Mouse (Mus musculus) cerebellum, adult 2 months (tissue): ENCODE data around the gene Gm8138. TPM values are rescaled to one million over a fixed set of nuclear protein-coding genes. Genes with fewer than 3 reads are reported as not detected.
"Not testable (repeated sequence)": the region's sequence is repeated elsewhere in the genome, so short reads cannot be mapped to it uniquely, and the experiment has no call there.

Source experiments
- DNase-seq, 2 experiments: peaks; one replicate each; pipeline ENCODE4 v3.0.0; 2021
- H3K27ac ChIP-seq: fragments of 200-500 bp; 2 replicates; pipeline ENCODE4 v1.5.1; 2012; ENCODE audit warnings: low read length, control low read depth, inconsistent platforms; ENCODE audit not compliant: insufficient read depth
- H3K27me3 ChIP-seq: fragments of 200-500 bp; 2 replicates; pipeline ENCODE4 v1.6.1; 2012; ENCODE audit warnings: inconsistent platforms, mild to moderate bottlenecking, low read length, moderate library complexity; ENCODE audit not compliant: control insufficient read depth, insufficient read depth
- H3K4me1 ChIP-seq: fragments of 200-500 bp; 2 replicates; pipeline ENCODE4 v1.6.1; 2011; ENCODE audit warnings: low read length; ENCODE audit not compliant: control insufficient read depth, insufficient read depth
- H3K4me3 ChIP-seq: fragments of 200-500 bp; replicated peaks from 2 replicates; pipeline ENCODE3; 2011; ENCODE audit warnings: mild to moderate bottlenecking, low read depth, low read length, control low read depth; ENCODE audit not compliant: insufficient read depth
- WGBS: fragments of 180-500 bp; shearing (Covaris S2); methylation state at CpG from one replicate; pipeline ENCODE4 v1.1.7; 2018; 5-methylcytosine and 5-hydroxymethylcytosine counted together
- polyA plus RNA-seq: library from polyadenylated mRNA; depleted of rRNA; stranded (reverse); fragments of >200 nt; gene quantifications from 2 replicates; pipeline ENCODE4 v1.2.3, GENCODE M21; 2012; rRNA removed

Gm8138 gene
- polyA plus RNA-seq = not detected in 2 replicates

DNA sequence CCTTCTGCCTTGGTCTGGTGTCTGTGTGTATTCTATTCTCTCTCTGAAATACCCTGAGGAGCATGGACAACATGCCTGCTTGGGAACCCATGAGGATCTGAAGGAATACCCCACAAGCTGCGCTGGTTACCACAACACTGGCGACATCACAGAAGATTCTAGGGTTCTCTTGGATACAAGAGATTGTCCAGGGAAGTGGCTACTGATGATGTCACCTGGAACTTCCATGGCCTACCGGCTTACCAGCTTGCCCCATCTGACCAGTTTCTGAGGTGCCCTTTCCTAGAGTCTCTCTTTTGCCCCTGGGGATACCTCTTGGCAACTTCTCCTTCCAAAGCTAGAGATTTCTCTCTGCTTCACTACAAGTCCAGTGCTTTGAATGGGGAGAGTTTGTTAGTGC lies at the start of gene Gm8138:
Gm8138 (minus strand) TSS at position 101 of the 400 bp plus-strand sequence.
- no CpG with 5 or more reads among the region's 3 CpGs for WGBS
- not testable (repeated sequence) for H3K4me1 ChIP-seq, H3K27ac ChIP-seq, H3K4me3 ChIP-seq, DNase-seq, H3K27me3 ChIP-seq

DNA sequence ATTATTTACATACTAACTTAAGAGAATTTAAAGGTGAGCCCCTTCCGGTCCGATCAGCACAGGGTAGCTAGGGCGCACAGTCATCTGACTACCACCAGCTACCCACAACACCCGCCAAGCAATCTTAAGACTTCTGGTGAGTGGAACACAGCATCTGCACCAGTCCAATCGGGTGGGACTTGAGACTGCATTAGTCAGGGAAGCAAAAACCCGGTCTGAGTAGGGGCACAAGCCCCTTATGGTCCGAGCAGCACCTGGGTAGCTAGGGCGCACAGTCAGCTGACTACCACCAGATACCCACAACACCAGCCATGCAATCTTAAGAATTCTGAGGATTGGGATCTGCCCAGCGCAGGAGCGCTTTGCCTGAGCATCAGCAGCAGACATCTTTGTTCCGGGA lies 54.4 kb downstream of the Gm8138 start:
- not testable (repeated sequence) for H3K27ac ChIP-seq, H3K4me3 ChIP-seq, H3K27me3 ChIP-seq, H3K4me1 ChIP-seq
- WGBS = 85% methylated on average over 11 of the region's 11 CpGs
- DNase-seq = peak; percentile 2 to 5

Other genes starting within 250 kb of the Gm8138 start
- 0.43 and 0.57 TPM in 2 replicates for gene Gm7233, start 236.5 kb downstream of the Gm8138 start, polyA plus RNA-seq
- not detected in 2 replicates for gene Gm8122, start 181.0 kb downstream of the Gm8138 start, polyA plus RNA-seq
- not detected in 2 replicates for gene Gm8126, start 157.7 kb downstream of the Gm8138 start, polyA plus RNA-seq
- 0.36 and 0.43 TPM in 2 replicates for gene Gm9732, start 141.3 kb downstream of the Gm8138 start, polyA plus RNA-seq
- not detected in 2 replicates for gene Gm8127, start 122.5 kb downstream of the Gm8138 start, polyA plus RNA-seq
- gene 1700001F09Rik, start 68.5 kb downstream of the Gm8138 start, polyA plus RNA-seq = not detected in 2 replicates
- not detected in 2 replicates for gene Gm5799, start 127.2 kb upstream of the Gm8138 start, polyA plus RNA-seq
- gene Gm17654, start 162.8 kb upstream of the Gm8138 start, polyA plus RNA-seq = not detected in 2 replicates
- not detected in 2 replicates for gene Gm10375, start 191.7 kb upstream of the Gm8138 start, polyA plus RNA-seq